Mouse (Mus musculus): ENCODE results near the gene Ifna14. TPM values are rescaled to one million over a fixed set of nuclear protein-coding genes. Genes with fewer than 3 reads are reported as not detected.

The Ifna14 gene
- total and polyA plus RNA-seq, 3 experiments, result 0.44 TPM; not detected in 2

GRCm38 (mm10) chr4:88533499-88533898 is 38.1 kb downstream of the Ifna14 start:
- ATAC-seq (ENCODE audit: extremely low read depth, insufficient number of reproducible peaks, low FRiP score, poor library complexity, severe bottlenecking) (no peak), DNase-seq (ENCODE audit: low spot score) (no peak)
- no peaks in the 10 kb centered on the region for H3K36me3 ChIP-seq (replicated peaks)
- TF ChIP-seq POLR2AphosphoS5 (IDR thresholded peaks at IDR 0.05; ENCODE audit: insufficient replicate concordance, low read depth, low read length), result no peak
- H3K4me1 ChIP-seq (ENCODE audit: insufficient read depth, low read depth, low read length), result no peaks in the 10 kb centered on the region
- H3K9me3 ChIP-seq (replicated peaks), result no peaks in the 10 kb centered on the region
- no peaks in the 10 kb centered on the region for H3K27me3 ChIP-seq (ENCODE audit: insufficient read depth, low read length)
- H3K4me3 ChIP-seq (ENCODE audit: low read depth, low read length), result no peak overlapping the region

GRCm38 (mm10) chr4:88530892-88531291 is 40.7 kb downstream of the Ifna14 start:
- Histone ChIP-seq H3K4me3 (ENCODE audit: low read depth, low read length) (no peak overlapping the region), H3K9me3 (replicated peaks) (no peaks in the 10 kb centered on the region), H3K36me3 (replicated peaks) (no peaks in the 10 kb centered on the region), H3K27me3 (ENCODE audit: insufficient read depth, low read length) (no peaks in the 10 kb centered on the region), H3K4me1 (ENCODE audit: insufficient read depth, low read depth, low read length) (no peaks in the 10 kb centered on the region)
- TF ChIP-seq GATA1 (IDR thresholded peaks at IDR 0.05; ENCODE audit: borderline replicate concordance, low read length) (no peak), POLR2AphosphoS5 (IDR thresholded peaks at IDR 0.05; ENCODE audit: insufficient replicate concordance, low read depth, low read length) (no peak), TAL1 (conservative IDR thresholded peaks at IDR 0.05; ENCODE audit: low read depth, low read length) (no peak), CTCF (IDR thresholded peaks at IDR 0.05; ENCODE audit: low read depth, low read length) (no peak)
- DNase-seq (ENCODE audit: low spot score) (no peak), ATAC-seq (ENCODE audit: extremely low read depth, insufficient number of reproducible peaks, low FRiP score, poor library complexity, severe bottlenecking) (no peak)

- Histone ChIP-seq H3K9me3 (replicated peaks) (no peaks in the 10 kb centered on the region), H3K4me1 (ENCODE audit: insufficient read depth, low read depth, low read length) (no peaks in the 10 kb centered on the region), H3K4me3 (ENCODE audit: low read depth, low read length) (no peak overlapping the region), H3K36me3 (replicated peaks) (no peaks in the 10 kb centered on the region), H3K27me3 (ENCODE audit: insufficient read depth, low read length) (no peaks in the 10 kb centered on the region)
- ATAC-seq (ENCODE audit: extremely low read depth, insufficient number of reproducible peaks, low FRiP score, poor library complexity, severe bottlenecking), result no peak
- DNase-seq (ENCODE audit: low spot score), result no peak
- no peak for TF ChIP-seq GATA1 (IDR thresholded peaks at IDR 0.05; ENCODE audit: borderline replicate concordance, low read length)
- no peak for TF ChIP-seq TAL1 (conservative IDR thresholded peaks at IDR 0.05; ENCODE audit: low read depth, low read length)
- TF ChIP-seq GATA2 (IDR thresholded peaks at IDR 0.05; ENCODE audit: borderline replicate concordance, low read depth, low read length), result no peak
- TF ChIP-seq CTCF (IDR thresholded peaks at IDR 0.05; ENCODE audit: low read depth, low read length), result no peak
- TF ChIP-seq POLR2AphosphoS5 (IDR thresholded peaks at IDR 0.05; ENCODE audit: insufficient replicate concordance, low read depth, low read length), result no peak
These were observed 41.3 kb downstream of the Ifna14 start for GRCm38 (mm10) chr4:88530271-88530670.

- ATAC-seq (ENCODE audit: extremely low read depth, insufficient number of reproducible peaks, low FRiP score, poor library complexity, severe bottlenecking) (no peak), DNase-seq (ENCODE audit: low spot score) (no peak)
- H3K4me3 ChIP-seq (ENCODE audit: low read depth, low read length), result no peak overlapping the region
- H3K9me3 ChIP-seq (replicated peaks), result no peaks in the 10 kb centered on the region
- H3K27me3 ChIP-seq (ENCODE audit: insufficient read depth, low read length), result peaks cover 3% of the 10 kb centered on the region; the same call in 1 of the 2 replicates
- no peaks in the 10 kb centered on the region for H3K36me3 ChIP-seq (replicated peaks)
- H3K4me1 ChIP-seq (ENCODE audit: insufficient read depth, low read depth, low read length), result no peaks in the 10 kb centered on the region
- TF ChIP-seq GATA1 (IDR thresholded peaks at IDR 0.05; ENCODE audit: borderline replicate concordance, low read length) (no peak), TAL1 (conservative IDR thresholded peaks at IDR 0.05; ENCODE audit: low read depth, low read length) (no peak), POLR2AphosphoS5 (IDR thresholded peaks at IDR 0.05; ENCODE audit: insufficient replicate concordance, low read depth, low read length) (no peak), GATA2 (IDR thresholded peaks at IDR 0.05; ENCODE audit: borderline replicate concordance, low read depth, low read length) (no peak), CTCF (IDR thresholded peaks at IDR 0.05; ENCODE audit: low read depth, low read length) (no peak)
These were observed 45.1 kb downstream of the Ifna14 start for GRCm38 (mm10) chr4:88526379-88527049.

- no peak for TF ChIP-seq GATA2 (IDR thresholded peaks at IDR 0.05; ENCODE audit: borderline replicate concordance, low read depth, low read length)
- no peak for TF ChIP-seq GATA1 (IDR thresholded peaks at IDR 0.05; ENCODE audit: borderline replicate concordance, low read length)
- H3K4me3 ChIP-seq (ENCODE audit: low read depth, low read length), result no peak overlapping the region
- H3K9me3 ChIP-seq (replicated peaks), result no peaks in the 10 kb centered on the region
- ATAC-seq (ENCODE audit: extremely low read depth, insufficient number of reproducible peaks, low FRiP score, poor library complexity, severe bottlenecking), result no peak
- DNase-seq (ENCODE audit: low spot score), result no peak
- no peaks in the 10 kb centered on the region for H3K36me3 ChIP-seq (replicated peaks)
- peaks cover 3% of the 10 kb centered on the region; the same call in 1 of the 2 replicates for H3K27me3 ChIP-seq (ENCODE audit: insufficient read depth, low read length)
- H3K4me1 ChIP-seq (ENCODE audit: insufficient read depth, low read depth, low read length), result no peaks in the 10 kb centered on the region
These were observed 46.2 kb downstream of the Ifna14 start for GRCm38 (mm10) chr4:88525393-88525792.

GRCm38 (mm10) chr4:88523241-88523640 is 48.4 kb downstream of the Ifna14 start:
- no peaks in the 10 kb centered on the region for H3K9me3 ChIP-seq (replicated peaks)
- peaks cover 6% of the 10 kb centered on the region; the same call in 1 of the 2 replicates for H3K27me3 ChIP-seq (ENCODE audit: insufficient read depth, low read length)
- H3K4me3 ChIP-seq (ENCODE audit: low read depth, low read length), result no peak overlapping the region
- TF ChIP-seq CTCF (IDR thresholded peaks at IDR 0.05; ENCODE audit: low read depth, low read length) (no peak), POLR2AphosphoS5 (IDR thresholded peaks at IDR 0.05; ENCODE audit: insufficient replicate concordance, low read depth, low read length) (no peak), GATA2 (IDR thresholded peaks at IDR 0.05; ENCODE audit: borderline replicate concordance, low read depth, low read length) (no peak), GATA1 (IDR thresholded peaks at IDR 0.05; ENCODE audit: borderline replicate concordance, low read length) (no peak), TAL1 (conservative IDR thresholded peaks at IDR 0.05; ENCODE audit: low read depth, low read length) (no peak)
- no peaks in the 10 kb centered on the region for H3K36me3 ChIP-seq (replicated peaks)
- H3K4me1 ChIP-seq (ENCODE audit: insufficient read depth, low read depth, low read length), result no peaks in the 10 kb centered on the region
- no peak for DNase-seq (ENCODE audit: low spot score)
- no peak for ATAC-seq (ENCODE audit: extremely low read depth, insufficient number of reproducible peaks, low FRiP score, poor library complexity, severe bottlenecking)

- Histone ChIP-seq H3K36me3 (replicated peaks) (no peaks in the 10 kb centered on the region), H3K9me3 (replicated peaks) (no peaks in the 10 kb centered on the region), H3K4me3 (ENCODE audit: low read depth, low read length) (no peak within 1 kb of the TSS), H3K4me1 (ENCODE audit: insufficient read depth, low read depth, low read length) (no peaks in the 10 kb centered on the region), H3K27me3 (ENCODE audit: insufficient read depth, low read length) (peaks cover 6% of the 10 kb centered on the region; the same call in 1 of the 2 replicates)
- no peak for DNase-seq (ENCODE audit: low spot score)
- TF ChIP-seq GATA2 (IDR thresholded peaks at IDR 0.05; ENCODE audit: borderline replicate concordance, low read depth, low read length) (no peak), POLR2AphosphoS5 (IDR thresholded peaks at IDR 0.05; ENCODE audit: insufficient replicate concordance, low read depth, low read length) (no peak), GATA1 (IDR thresholded peaks at IDR 0.05; ENCODE audit: borderline replicate concordance, low read length) (no peak), CTCF (IDR thresholded peaks at IDR 0.05; ENCODE audit: low read depth, low read length) (no peak), TAL1 (conservative IDR thresholded peaks at IDR 0.05; ENCODE audit: low read depth, low read length) (no peak)
- no peak for ATAC-seq (ENCODE audit: extremely low read depth, insufficient number of reproducible peaks, low FRiP score, poor library complexity, severe bottlenecking)
These were observed 48.9 kb downstream of the Ifna14 start, which contains the start of gene Ifnb1 for GRCm38 (mm10) chr4:88522674-88523073. Gene Ifnb1 (minus strand): TSS chr4:88522774.

All from G1E (cell line).